Mouse (Mus musculus) heart, embryonic 13.5 days (tissue): ENCODE measurements around the gene Col18a1. TPM values are rescaled to one million over a fixed set of nuclear protein-coding genes. Genes with fewer than 3 reads are reported as not detected.

Source experiments
- ATAC-seq: fragments of 200-750 bp; cut with Nextera tagmentation; 2 replicates; pipeline ENCODE4 v1.8.0; 2017; ENCODE audit warnings: moderate TSS enrichment; ENCODE audit not compliant: insufficient number of reproducible peaks, low FRiP score, low TSS enrichment; ENCODE audit errors: extremely low read depth
- H3K27ac ChIP-seq: fragments of 300-500 bp; sonication (generic); replicated peaks from 2 replicates; pipeline ENCODE4 v1.5.1; 2015; ENCODE audit warnings: moderate library complexity, mild to moderate bottlenecking, inconsistent platforms
- H3K27me3 ChIP-seq: fragments of 300-500 bp; sonication (generic); replicated peaks from 2 replicates; pipeline ENCODE4 v1.6.1; 2015; ENCODE audit warnings: mild to moderate bottlenecking, inconsistent platforms
- H3K36me3 ChIP-seq: fragments of 300-500 bp; sonication (generic); 2 replicates; pipeline ENCODE4 v1.6.1; 2015; ENCODE audit warnings: mild to moderate bottlenecking, inconsistent platforms
- H3K4me1 ChIP-seq: fragments of 300-500 bp; sonication (generic); 2 replicates; pipeline ENCODE4 v1.6.1; 2015; ENCODE audit warnings: inconsistent platforms
- H3K4me2 ChIP-seq: fragments of 300-500 bp; sonication (generic); 2 replicates; pipeline ENCODE4 v1.6.1; 2015; ENCODE audit warnings: inconsistent platforms, mild to moderate bottlenecking, moderate library complexity
- H3K4me3 ChIP-seq: fragments of 300-500 bp; sonication (generic); 2 replicates; pipeline ENCODE4 v1.5.1; 2015; ENCODE audit warnings: moderate library complexity, mild to moderate bottlenecking, inconsistent platforms
- H3K9ac ChIP-seq: fragments of 300-500 bp; sonication (generic); 2 replicates; pipeline ENCODE4 v1.6.1; 2015; ENCODE audit warnings: inconsistent platforms, mild to moderate bottlenecking, moderate library complexity
- H3K9me3 ChIP-seq: fragments of 300-500 bp; sonication (generic); 2 replicates; pipeline ENCODE4 v1.6.1; 2016; ENCODE audit warnings: inconsistent platforms
- WGBS: fragments of 180-500 bp; shearing (Covaris S2); methylation state at CpG from one replicate; pipeline ENCODE4 v1.1.7; 2015; ENCODE audit warnings: mixed read lengths; 5-methylcytosine and 5-hydroxymethylcytosine counted together
- polyA plus RNA-seq: library from polyadenylated mRNA; unstranded; fragments of >200 nt; fragmentation: Nextera tagmentation; extraction: Ambion mirVana; gene quantifications from 2 replicates; pipeline ENCODE4 v1.2.1, GENCODE M21; 2015

Gene Col18a1
- polyA plus RNA-seq, 1 experiment from 2014 or later: 155 TPM

- Histone ChIP-seq H3K4me1 (peaks cover 34% of the 10 kb centered on the region), H3K36me3 (peaks cover 66% of the 10 kb centered on the region), H3K9ac (peak overlapping the region; percentile 68; the same call in 1 of the 2 replicates), H3K4me2 (peak overlapping the region; percentile 57), H3K9me3 (peaks cover 13% of the 10 kb centered on the region), H3K27ac (peak overlapping the region; percentile 76), H3K27me3 (no peaks in the 10 kb centered on the region), H3K4me3 (peak overlapping the region; percentile 24)
- ATAC-seq: no peak
- WGBS: 34% methylated on average over 8 of the region's 8 CpGs
Observed at GRCm38 (mm10) chr10:77089336-77089735, 77.0 kb downstream of the Col18a1 start.

- no peak overlapping the region for H3K4me2 ChIP-seq
- H3K9me3 ChIP-seq: no peaks in the 10 kb centered on the region
- H3K4me1 ChIP-seq: peaks cover 8% of the 10 kb centered on the region
- no peaks in the 10 kb centered on the region for H3K27me3 ChIP-seq
- no peak overlapping the region for H3K27ac ChIP-seq
- H3K9ac ChIP-seq: no peak overlapping the region
- 34% methylated on average over 1 of the region's 1 CpGs for WGBS
- no peak overlapping the region for H3K4me3 ChIP-seq
- peaks cover 61% of the 10 kb centered on the region for H3K36me3 ChIP-seq
- no peak for ATAC-seq
Observed at GRCm38 (mm10) chr10:77084568-77084967, 81.8 kb downstream of the Col18a1 start.

GRCm38 (mm10) chr10:77082921-77083320, 83.4 kb downstream of the Col18a1 start:
- Histone ChIP-seq H3K9me3 (no peaks in the 10 kb centered on the region), H3K4me2 (no peak overlapping the region), H3K36me3 (peaks cover 70% of the 10 kb centered on the region), H3K4me3 (no peak overlapping the region), H3K27me3 (no peaks in the 10 kb centered on the region), H3K4me1 (no peaks in the 10 kb centered on the region; the same call in 1 of the 2 replicates), H3K27ac (no peak overlapping the region), H3K9ac (no peak overlapping the region; the same call in 1 of the 2 replicates)
- 59% methylated on average over 5 of the region's 5 CpGs for WGBS
- ATAC-seq: no peak

GRCm38 (mm10) chr10:77082453-77082852, 83.9 kb downstream of the Col18a1 start:
- H3K4me2 ChIP-seq: no peak overlapping the region
- H3K27me3 ChIP-seq: no peaks in the 10 kb centered on the region
- ATAC-seq: no peak
- H3K4me3 ChIP-seq: no peak overlapping the region
- WGBS: 35% methylated on average over 3 of the region's 3 CpGs
- H3K36me3 ChIP-seq: peaks cover 70% of the 10 kb centered on the region
- H3K9me3 ChIP-seq: no peaks in the 10 kb centered on the region
- no peak overlapping the region for H3K27ac ChIP-seq
- no peak overlapping the region for H3K9ac ChIP-seq
- no peaks in the 10 kb centered on the region; the same call in 1 of the 2 replicates for H3K4me1 ChIP-seq

GRCm38 (mm10) chr10:77078961-77079360, 87.4 kb downstream of the Col18a1 start:
- no peaks in the 10 kb centered on the region for H3K27me3 ChIP-seq
- no peak overlapping the region for H3K9ac ChIP-seq
- H3K4me1 ChIP-seq: peaks cover 4% of the 10 kb centered on the region
- H3K4me3 ChIP-seq: no peak overlapping the region
- no peak overlapping the region for H3K27ac ChIP-seq
- peaks cover 65% of the 10 kb centered on the region for H3K36me3 ChIP-seq
- no peaks in the 10 kb centered on the region for H3K9me3 ChIP-seq
- ATAC-seq: no peak
- H3K4me2 ChIP-seq: no peak overlapping the region
- 81% methylated on average over 8 of the region's 8 CpGs for WGBS

GRCm38 (mm10) chr10:77078456-77078855, 87.9 kb downstream of the Col18a1 start:
- Histone ChIP-seq H3K27ac (no peak overlapping the region), H3K4me2 (no peak overlapping the region), H3K4me3 (no peak overlapping the region), H3K27me3 (no peaks in the 10 kb centered on the region), H3K9me3 (no peaks in the 10 kb centered on the region), H3K4me1 (peaks cover 4% of the 10 kb centered on the region), H3K9ac (no peak overlapping the region), H3K36me3 (peaks cover 66% of the 10 kb centered on the region)
- 95% methylated on average over 4 of the region's 4 CpGs for WGBS
- ATAC-seq: no peak

GRCm38 (mm10) chr10:77074276-77074974, 91.9 kb downstream of the Col18a1 start:
- Histone ChIP-seq H3K27me3 (no peaks in the 10 kb centered on the region), H3K4me2 (no peak overlapping the region), H3K9me3 (no peaks in the 10 kb centered on the region), H3K4me3 (no peak overlapping the region), H3K27ac (no peak overlapping the region), H3K4me1 (peaks cover 4% of the 10 kb centered on the region; the same call in 1 of the 2 replicates), H3K9ac (no peak overlapping the region), H3K36me3 (peaks cover 89% of the 10 kb centered on the region)
- WGBS: 77% methylated on average over 4 of the region's 4 CpGs
- no peak for ATAC-seq

GRCm38 (mm10) chr10:77070072-77070471, 96.3 kb downstream of the Col18a1 start:
- no peaks in the 10 kb centered on the region for H3K27me3 ChIP-seq
- H3K36me3 ChIP-seq: peaks cover 94% of the 10 kb centered on the region
- no peak overlapping the region for H3K4me3 ChIP-seq
- no peak for ATAC-seq
- H3K27ac ChIP-seq: no peak overlapping the region
- H3K9ac ChIP-seq: no peak overlapping the region
- WGBS: 51% methylated on average over 4 of the region's 4 CpGs
- H3K4me1 ChIP-seq: peaks cover 4% of the 10 kb centered on the region; the same call in 1 of the 2 replicates
- H3K9me3 ChIP-seq: no peaks in the 10 kb centered on the region
- no peak overlapping the region for H3K4me2 ChIP-seq

- WGBS: 76% methylated on average over 7 of the region's 7 CpGs
- no peak overlapping the region for H3K4me2 ChIP-seq
- no peaks in the 10 kb centered on the region for H3K9me3 ChIP-seq
- no peak overlapping the region for H3K4me3 ChIP-seq
- no peaks in the 10 kb centered on the region for H3K4me1 ChIP-seq
- H3K27ac ChIP-seq: no peak overlapping the region
- H3K36me3 ChIP-seq: peaks cover 98% of the 10 kb centered on the region
- H3K27me3 ChIP-seq: no peaks in the 10 kb centered on the region
- no peak overlapping the region for H3K9ac ChIP-seq
- ATAC-seq: no peak
Observed at GRCm38 (mm10) chr10:77068469-77068868, 97.9 kb downstream of the Col18a1 start.

GRCm38 (mm10) chr10:77064659-77065058, 101.7 kb downstream of the Col18a1 start:
- ATAC-seq: no peak
- Histone ChIP-seq H3K9me3 (no peaks in the 10 kb centered on the region), H3K4me2 (no peak overlapping the region), H3K9ac (no peak overlapping the region), H3K27ac (no peak overlapping the region), H3K27me3 (no peaks in the 10 kb centered on the region), H3K36me3 (peaks cover 75% of the 10 kb centered on the region), H3K4me1 (no peaks in the 10 kb centered on the region), H3K4me3 (no peak overlapping the region)

- Histone ChIP-seq H3K27ac (no peak overlapping the region), H3K9me3 (no peaks in the 10 kb centered on the region), H3K9ac (no peak overlapping the region), H3K27me3 (no peaks in the 10 kb centered on the region), H3K4me2 (no peak overlapping the region), H3K4me1 (no peaks in the 10 kb centered on the region), H3K4me3 (no peak overlapping the region), H3K36me3 (peaks cover 75% of the 10 kb centered on the region)
- WGBS: 91% methylated on average over 3 of the region's 3 CpGs
- no peak for ATAC-seq
Observed at GRCm38 (mm10) chr10:77064239-77064638, 102.1 kb downstream of the Col18a1 start.

- Histone ChIP-seq H3K27ac (no peak overlapping the region), H3K4me2 (no peak overlapping the region), H3K9ac (no peak overlapping the region), H3K27me3 (no peaks in the 10 kb centered on the region), H3K36me3 (peaks cover 74% of the 10 kb centered on the region), H3K9me3 (no peaks in the 10 kb centered on the region), H3K4me1 (no peaks in the 10 kb centered on the region), H3K4me3 (no peak overlapping the region)
- 67% methylated on average over 11 of the region's 11 CpGs for WGBS
- no peak for ATAC-seq
Observed at GRCm38 (mm10) chr10:77062393-77063010, 103.8 kb downstream of the Col18a1 start.
